Mouse (Mus musculus) CH12.LX (cell line): Measurements from ENCODE around the gene Syce3. TPM values are rescaled to one million over a fixed set of nuclear protein-coding genes. Genes with fewer than 3 reads are reported as not detected.

Source experiments
- DNase-seq: peaks from one replicate; pipeline ENCODE4 v3.0.0-alpha.2; 2013; ENCODE audit errors: extremely low read depth
- H3K27ac ChIP-seq: 2 replicates; pipeline ENCODE4 v1.5.1; 2012; ENCODE audit warnings: low read depth, mild to moderate bottlenecking, control low read depth, moderate library complexity; ENCODE audit not compliant: insufficient read depth
- H3K27me3 ChIP-seq: replicated peaks from 2 replicates; pipeline ENCODE3; 2012; ENCODE audit warnings: inconsistent platforms
- H3K36me3 ChIP-seq, 2 experiments: replicated peaks in 1 of 2; 2 replicates each; pipeline versions ENCODE3 to v1.6.1; 2012; ENCODE audit warnings: inconsistent platforms in 1 of 2, low read length in 1 of 2, mild to moderate bottlenecking in 1 of 2, mixed read lengths in 1 of 2, moderate library complexity in 1 of 2; ENCODE audit not compliant: control insufficient read depth in 1 of 2, insufficient read depth in 1 of 2
- H3K4me1 ChIP-seq, 2 experiments: 2 replicates each; pipeline ENCODE4 v1.6.1; 2012; ENCODE audit warnings: inconsistent platforms in 1 of 2, moderate library complexity in 1 of 2; ENCODE audit not compliant: insufficient read depth in 2 of 2, control insufficient read depth in 1 of 2
- H3K4me2 ChIP-seq: 2 replicates; pipeline ENCODE4 v1.6.1; 2012; ENCODE audit warnings: low read depth, mild to moderate bottlenecking, control low read depth; ENCODE audit not compliant: poor library complexity, insufficient read depth, severe bottlenecking
- H3K4me3 ChIP-seq, 3 experiments: fragments of 150-350 bp in 1 of 3; sonication (generic) in 1 of 3; replicated peaks in 1 of 3; 2 replicates each; pipeline versions ENCODE3 to v1.5.1; 2011 to 2012; ENCODE audit warnings: low read depth in 2 of 3, low read length in 2 of 3, mild to moderate bottlenecking in 2 of 3, moderate library complexity in 2 of 3, control low read depth in 1 of 3, improper control_type of control experiment in 1 of 3, inconsistent platforms in 1 of 3, mixed read lengths in 1 of 3; ENCODE audit not compliant: poor library complexity in 1 of 3
- H3K79me2 ChIP-seq: replicated peaks from 2 replicates; pipeline ENCODE4 v1.6.1; 2012; ENCODE audit warnings: mild to moderate bottlenecking, moderate library complexity; ENCODE audit not compliant: control insufficient read depth, poor library complexity, insufficient read depth, severe bottlenecking; ENCODE audit errors: extremely low read depth
- H3K9ac ChIP-seq: 2 replicates; pipeline ENCODE4 v1.6.1; 2012; ENCODE audit warnings: low read depth, mild to moderate bottlenecking, control low read depth, moderate library complexity; ENCODE audit not compliant: insufficient read depth
- H3K9me3 ChIP-seq: replicated peaks from 2 replicates; pipeline ENCODE3; 2012; ENCODE audit warnings: low read length, inconsistent platforms, mixed read lengths
- BHLHE40 ChIP-seq: IDR thresholded peaks from 2 replicates; pipeline ENCODE4 v1.6.1; 2011; ENCODE audit warnings: mild to moderate bottlenecking, low read depth, low read length, improper control_type of control experiment
- CTCF ChIP-seq, 2 experiments: IDR thresholded peaks in 1 of 2; conservative IDR thresholded peaks in 1 of 2; 2 replicates each; pipeline ENCODE4 v1.5.1; 2011 to 2012; ENCODE audit warnings: low read depth in 2 of 2, low read length in 2 of 2, improper control_type of control experiment in 1 of 2, inconsistent platforms in 1 of 2, mild to moderate bottlenecking in 1 of 2, moderate library complexity in 1 of 2
- ELF1 ChIP-seq: IDR thresholded peaks from 2 replicates; pipeline ENCODE4 v1.6.1; 2014; ENCODE audit warnings: low read depth, mild to moderate bottlenecking, inconsistent platforms, low read length, improper control_type of control experiment
- EP300 ChIP-seq: IDR thresholded peaks from 2 replicates; pipeline ENCODE4 v1.6.1; 2011; ENCODE audit warnings: low read length, improper control_type of control experiment
- HCFC1 ChIP-seq: IDR thresholded peaks from 2 replicates; pipeline ENCODE4 v1.6.1; 2012; ENCODE audit warnings: low read depth, mild to moderate bottlenecking, inconsistent platforms, low read length, improper control_type of control experiment
- JUN ChIP-seq: IDR thresholded peaks from 2 replicates; pipeline ENCODE4 v1.6.1; 2011; ENCODE audit warnings: low read depth, mild to moderate bottlenecking, low read length, improper control_type of control experiment, moderate library complexity; ENCODE audit not compliant: insufficient read depth
- MXI1 ChIP-seq: IDR thresholded peaks from 2 replicates; pipeline ENCODE4 v1.6.1; 2011; ENCODE audit warnings: mild to moderate bottlenecking, low read depth, low read length, improper control_type of control experiment
- NELFE ChIP-seq: IDR thresholded peaks from 2 replicates; pipeline ENCODE4 v1.6.1; 2011; ENCODE audit warnings: low read depth, low read length, improper control_type of control experiment
- POLR2AphosphoS2 ChIP-seq: IDR thresholded peaks from 2 replicates; pipeline ENCODE4 v1.6.1; 2011; ENCODE audit warnings: low read depth, low read length, improper control_type of control experiment
- RAD21 ChIP-seq: IDR thresholded peaks from 2 replicates; pipeline ENCODE4 v1.6.1; 2011; ENCODE audit warnings: low read depth, mild to moderate bottlenecking, low read length, improper control_type of control experiment, moderate library complexity
- TBP ChIP-seq: conservative IDR thresholded peaks from 2 replicates; pipeline ENCODE4 v1.6.1; 2011; ENCODE audit warnings: low read depth, low read length, improper control_type of control experiment
- USF1 ChIP-seq: IDR thresholded peaks from 2 replicates; pipeline ENCODE4 v1.6.1; 2014; ENCODE audit warnings: low read depth, mild to moderate bottlenecking, inconsistent platforms, low read length, improper control_type of control experiment
- dilution Hi-C: fragments of 300-500 bp; cut with MboI; formaldehyde crosslinking; loops from 2 replicates; pipeline ENCODE4 v1.14.3; 2020; ENCODE audit warnings: low sequenced_read_pairs; ENCODE audit not compliant: extremely low pct_unique_long_range_greater_than_20kb, extremely low pct_ligation_motif_present
- in situ Hi-C: fragments of 300-500 bp; cut with MboI; formaldehyde crosslinking; loops from 3 replicates; pipeline ENCODE4 v1.14.3; 2019; ENCODE audit warnings: low sequenced_read_pairs, low pct_ligation_motif_present, low pct_unique_long_range_greater_than_20kb, mixed read lengths
- polyA plus RNA-seq: library from polyadenylated mRNA; unstranded; fragments of >175 nt; gene quantifications from 2 replicates; pipeline ENCODE4 v1.2.1, GENCODE M21; 2012; ENCODE audit warnings: low read depth; ENCODE audit not compliant: insufficient read length
- total RNA-seq, 2 experiments: library from RNA; depleted of rRNA; stranded (reverse); fragments of 300-350 nt in 1 of 2; fragments of >200 nt in 1 of 2; gene quantifications; 2 replicates each; pipeline ENCODE4 v1.2.3; 2012 to 2014

Gene Syce3
- total and polyA plus RNA-seq, 3 experiments, result not detected

- peaks cover 32 to 56% of the 10 kb centered on the region in 2 experiments for H3K36me3 ChIP-seq
These were observed 58.2 kb downstream of the Syce3 start for GRCm38 (mm10) chr15:89352054-89352453.

DNA sequence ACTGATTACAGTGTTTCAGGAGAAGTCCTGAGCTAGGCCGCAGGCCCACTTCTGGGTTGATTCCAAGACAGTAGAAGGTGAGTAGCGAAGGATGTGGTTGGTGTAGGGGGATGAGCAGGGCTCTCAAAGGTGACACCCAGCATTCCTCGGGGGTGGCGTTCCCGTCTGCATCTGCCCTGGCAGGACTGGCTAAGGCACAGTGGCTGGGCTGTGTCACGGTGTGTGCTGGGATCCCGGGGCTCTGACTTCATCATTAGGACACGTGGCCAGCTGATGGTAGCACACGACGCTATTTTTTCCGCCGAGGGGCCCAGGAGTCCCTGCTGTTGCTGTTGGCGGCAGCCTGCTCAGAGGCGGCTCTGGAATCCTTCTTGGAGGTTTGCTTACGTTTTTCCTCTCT lies 59.0 kb downstream of the Syce3 start:
- Histone ChIP-seq H3K9ac (no peak overlapping the region), H3K36me3 (peaks cover 32 to 56% of the 10 kb centered on the region in 2 experiments), H3K9me3 (no peaks in the 10 kb centered on the region), H3K4me1 (peaks cover 10 to 12% of the 10 kb centered on the region in 2 experiments), H3K4me2 (no peak overlapping the region), H3K27me3 (no peaks in the 10 kb centered on the region), H3K79me2 (peaks cover 14% of the 10 kb centered on the region), H3K27ac (no peak overlapping the region), H3K4me3 (no peak overlapping the region)
- in situ Hi-C loops (loop anchor here (25.0 kb wide), 1 partner anchor 239 kb away; the partner anchor contains the start of gene Tubgcp6), dilution Hi-C loops (no loop called here)
- no peak for DNase-seq
- TF ChIP-seq HCFC1 (no peak), ELF1 (no peak)

More at GRCm38 (mm10) chr15:89352054-89352453, 58.2 kb downstream of the Syce3 start:
- DNase-seq, result no peak
- Histone ChIP-seq H3K4me3 (no peak overlapping the region), H3K27me3 (no peaks in the 10 kb centered on the region), H3K9ac (no peak overlapping the region), H3K79me2 (peaks cover 22% of the 10 kb centered on the region), H3K4me2 (no peak overlapping the region), H3K4me1 (peaks cover 10 to 13% of the 10 kb centered on the region in 2 experiments), H3K27ac (no peak overlapping the region), H3K9me3 (no peaks in the 10 kb centered on the region)
- in situ Hi-C loops, result loop anchor here (25.0 kb wide), 1 partner anchor 240 kb away; the partner anchor contains the start of gene Tubgcp6
- dilution Hi-C loops, result no loop called here
- TF ChIP-seq RAD21 (no peak), BHLHE40 (no peak)

- no peaks in the 10 kb centered on the region for H3K9me3 ChIP-seq
- no peak overlapping the region for H3K4me3 ChIP-seq
- H3K4me1 ChIP-seq, result peaks cover 10 to 12% of the 10 kb centered on the region in 2 experiments
- peaks cover 32 to 56% of the 10 kb centered on the region in 2 experiments for H3K36me3 ChIP-seq
- peaks cover 8% of the 10 kb centered on the region for H3K79me2 ChIP-seq
- H3K9ac ChIP-seq, result no peak overlapping the region
- TF ChIP-seq TBP (no peak), RAD21 (no peak), NELFE (no peak), POLR2AphosphoS2 (no peak), JUN (no peak), CTCF (conservative IDR thresholded peaks at IDR 0.05 in 1 of 2, IDR thresholded peaks at IDR 0.05 in 1 of 2; ENCODE audit: low read depth in 2 of 2, low read length in 2 of 2) (no peak), USF1 (no peak), EP300 (no peak), MXI1 (no peak)
- no peaks in the 10 kb centered on the region for H3K27me3 ChIP-seq
- in situ Hi-C loops (loop anchor here (25.0 kb wide), 1 partner anchor 238 kb away; the partner anchor contains the start of gene Tubgcp6), dilution Hi-C loops (no loop called here)
- no peak overlapping the region for H3K4me2 ChIP-seq
- no peak for DNase-seq
- H3K27ac ChIP-seq, result no peak overlapping the region
These were observed 59.9 kb downstream of the Syce3 start for GRCm38 (mm10) chr15:89350447-89350846.
